In genomic region chr12:76518909-76519842, GRCm38 (mm10) we compare ENCODE assay signal across 14 mouse cellular contexts. TPM values are rescaled to one million over a fixed set of nuclear protein-coding genes. Genes with fewer than 3 reads are reported as not detected.
DNase-seq lines count a peak whose midpoint lies in the region; ATAC-seq lines count a peak whose summit lies in the region.
"Had no signal": no experiment of that assay in that cellular context is flagged by ENCODE, and none has a peak within 500 bp of the region (broad histone marks: within the 10 kb centered on the region; RNA-seq: fewer than 3 reads in every experiment).

No protein-coding gene starts in this region.

- peak; percentile 41; the same call in 1 of the 2 replicates for ATAC-seq in heart, embryonic 16.5 days (replicated peaks; ENCODE audit: extremely low read depth, insufficient read depth, low FRiP score)
- ATAC-seq in forebrain, embryonic 14.5 days: no peak
- ATAC-seq: forebrain, embryonic 16.5 days; intestine, embryonic 15.5 days; liver, embryonic 12.5 days; Patski had no signal

- WGBS in heart, embryonic 10.5 days: 76% methylated on average over 12 of the region's 12 CpGs
- WGBS in heart, embryonic 16.5 days: 60% methylated on average over 12 of the region's 12 CpGs
- 84% methylated on average over 12 of the region's 12 CpGs for WGBS in forebrain, embryonic 10.5 days
- WGBS in forebrain, embryonic 14.5 days: 84% methylated on average over 12 of the region's 12 CpGs

- H3K4me1 ChIP-seq in heart, embryonic 10.5 days: peaks cover 22% of the 10 kb centered on the region
- peaks cover 8% of the 10 kb centered on the region for H3K4me1 ChIP-seq in heart, embryonic 16.5 days (ENCODE audit: control insufficient read depth, insufficient read depth, low read length)
- H3K4me1 ChIP-seq in forebrain, embryonic 10.5 days: peaks cover 7% of the 10 kb centered on the region; the same call in 1 of the 2 replicates
- no peaks in the 10 kb centered on the region for H3K4me1 ChIP-seq in forebrain, embryonic 14.5 days (ENCODE audit: control insufficient read depth, insufficient read depth, low read length)
- H3K4me1 ChIP-seq: intestine, embryonic 15.5 days had no signal

- no peak overlapping the region for H3K27ac ChIP-seq in heart, embryonic 10.5 days
- no peak overlapping the region for H3K27ac ChIP-seq in heart, embryonic 16.5 days (ENCODE audit: low read length)
- H3K27ac ChIP-seq in forebrain, embryonic 10.5 days: no peak overlapping the region
- H3K27ac ChIP-seq in forebrain, embryonic 14.5 days (ENCODE audit: low read depth, low read length): no peak overlapping the region
- H3K27ac ChIP-seq: embryonic facial prominence, embryonic 13.5 days; heart, embryonic 13.5 days; intestine, embryonic 15.5 days; liver, embryonic 12.5 days had no signal

- peak; percentile 98 for DNase-seq in heart, adult 11 months
- no peak for DNase-seq in heart, embryonic 10.5 days (ENCODE audit: low spot score)
- peak; percentile 5 for DNase-seq in 416B (ENCODE audit: low read depth)
- DNase-seq in cerebellum, adult 18-20 months: peak; percentile 81 to 88
- DNase-seq in forebrain, embryonic 10.5 days (ENCODE audit: extremely low spot score, low spot score): no peak
- DNase-seq in forebrain, embryonic 14.5 days (ENCODE audit: low spot score): no peak
- no peak for DNase-seq in thymus, adult 18-20 months

- no peak overlapping the region for H3K4me3 ChIP-seq in heart, embryonic 10.5 days
- no peak overlapping the region for H3K4me3 ChIP-seq in heart, embryonic 16.5 days (ENCODE audit: low read length)
- H3K4me3 ChIP-seq in forebrain, embryonic 10.5 days: no peak overlapping the region
- H3K4me3 ChIP-seq in forebrain, embryonic 14.5 days (ENCODE audit: low read depth, low read length): no peak overlapping the region
- H3K4me3 ChIP-seq: embryonic facial prominence, embryonic 13.5 days; heart, embryonic 13.5 days; intestine, embryonic 15.5 days; liver, embryonic 12.5 days had no signal

- no peaks in the 10 kb centered on the region for H3K36me3 ChIP-seq in heart, embryonic 10.5 days
- H3K36me3 ChIP-seq in heart, embryonic 16.5 days (ENCODE audit: control insufficient read depth, insufficient read depth): no peaks in the 10 kb centered on the region
- no peaks in the 10 kb centered on the region for H3K36me3 ChIP-seq in forebrain, embryonic 10.5 days (replicated peaks)
- no peaks in the 10 kb centered on the region for H3K36me3 ChIP-seq in forebrain, embryonic 14.5 days (ENCODE audit: control insufficient read depth, insufficient read depth, low read length)
- H3K36me3 ChIP-seq: embryonic facial prominence, embryonic 13.5 days; heart, embryonic 13.5 days; intestine, embryonic 15.5 days; liver, embryonic 12.5 days had no signal

- H3K9me3 ChIP-seq in heart, embryonic 10.5 days: no peaks in the 10 kb centered on the region
- 0 out of 2 replicates have a peak, but pooled peaks cover 2% of the 10 kb centered on the region for H3K9me3 ChIP-seq in heart, embryonic 16.5 days (replicated peaks; ENCODE audit: control insufficient read depth, low read length)
- H3K9me3 ChIP-seq in forebrain, embryonic 10.5 days: no peaks in the 10 kb centered on the region
- no peaks in the 10 kb centered on the region for H3K9me3 ChIP-seq in forebrain, embryonic 14.5 days (replicated peaks; ENCODE audit: control insufficient read depth, low read length)
- H3K9me3 ChIP-seq: embryonic facial prominence, embryonic 13.5 days; heart, embryonic 13.5 days; intestine, embryonic 15.5 days; liver, embryonic 12.5 days had no signal

- H3K27me3 ChIP-seq in heart, embryonic 10.5 days (ENCODE audit: insufficient read depth, poor library complexity, severe bottlenecking): no peaks in the 10 kb centered on the region
- H3K27me3 ChIP-seq in heart, embryonic 16.5 days (ENCODE audit: control insufficient read depth, insufficient read depth, low read length): no peaks in the 10 kb centered on the region
- no peaks in the 10 kb centered on the region for H3K27me3 ChIP-seq in forebrain, embryonic 10.5 days (ENCODE audit: poor library complexity, severe bottlenecking)
- no peaks in the 10 kb centered on the region for H3K27me3 ChIP-seq in forebrain, embryonic 14.5 days (replicated peaks; ENCODE audit: control insufficient read depth, insufficient read depth, low read length)
- H3K27me3 ChIP-seq: embryonic facial prominence, embryonic 13.5 days; heart, embryonic 13.5 days; intestine, embryonic 15.5 days; liver, embryonic 12.5 days; Patski had no signal

- H3K4me2 ChIP-seq in heart, embryonic 16.5 days (ENCODE audit: low read depth, low read length): no peak overlapping the region
- no peak overlapping the region for H3K4me2 ChIP-seq in forebrain, embryonic 14.5 days (ENCODE audit: low read length)
- H3K4me2 ChIP-seq: embryonic facial prominence, embryonic 13.5 days; heart, embryonic 13.5 days; intestine, embryonic 15.5 days; liver, embryonic 12.5 days had no signal

- no peak overlapping the region for H3K9ac ChIP-seq in heart, embryonic 16.5 days (ENCODE audit: low read length)
- H3K9ac ChIP-seq in forebrain, embryonic 14.5 days (ENCODE audit: low read length): no peak overlapping the region
- H3K9ac ChIP-seq: embryonic facial prominence, embryonic 13.5 days; heart, embryonic 13.5 days; intestine, embryonic 15.5 days; liver, embryonic 12.5 days had no signal

RNA-seq across cellular contexts. Expression of gene Plekhg3, which starts 11.5 kb away (rescaled TPM):
- 5.1 and 5.3 TPM in 2 replicates for polyA plus RNA-seq in heart, embryonic 10.5 days (2016; fragmentation: Nextera tagmentation; extraction: Ambion mirVana)
- 6.8 and 9.5 TPM in 2 replicates for polyA plus RNA-seq in heart, embryonic 16.5 days (2015; fragmentation: Nextera tagmentation; extraction: Ambion mirVana)
- polyA plus RNA-seq in forebrain, embryonic 10.5 days (2016; fragmentation: Nextera tagmentation; extraction: Ambion mirVana): 1.5 and 2.4 TPM in 2 replicates
- 0.47 and 0.64 TPM in 2 replicates for polyA plus RNA-seq in forebrain, embryonic 14.5 days (2014; fragmentation: Nextera tagmentation; extraction: Ambion mirVana)

Comparison
In these comparisons a context has a peak if more than half of its experiments do, and no peak if none do; other contexts are left out.
1. DNase-seq: peak in heart, adult 11 months (single experiment), 416B (single experiment) and cerebellum, adult 18-20 months (2 of 2); none in heart, embryonic 10.5 days (single experiment), forebrain, embryonic 10.5 days (single experiment), forebrain, embryonic 14.5 days (single experiment) and thymus, adult 18-20 months (0 of 2).